In the genomic region with DNA sequence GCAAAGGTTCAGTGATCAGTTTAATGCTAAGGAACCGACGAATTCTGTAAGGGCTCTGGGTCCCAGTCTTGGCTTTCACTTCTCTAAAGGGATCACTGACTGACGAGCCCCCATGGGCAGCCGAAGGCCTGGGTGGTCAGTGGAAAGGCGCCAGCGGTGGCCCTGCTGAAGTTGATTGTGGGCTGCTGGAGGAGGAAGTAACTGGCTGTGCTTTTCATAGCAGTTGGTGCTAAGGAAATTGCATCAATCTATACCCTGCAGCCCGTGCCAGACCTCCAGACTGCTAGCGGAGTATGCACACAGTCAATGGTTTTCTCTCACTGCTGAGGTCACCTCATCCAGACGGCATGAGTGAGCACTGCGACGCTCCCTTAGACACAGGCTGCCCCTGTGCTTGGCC, we compare ENCODE assay signal across 9 mouse cellular contexts. TPM values are rescaled to one million over a fixed set of nuclear protein-coding genes. Genes with fewer than 3 reads are reported as not detected.
DNase-seq lines count a peak whose midpoint lies in the region; ATAC-seq and TF ChIP-seq lines count a peak whose summit lies in the region.
"Had no signal": no experiment of that assay in that cellular context is flagged by ENCODE, and none has a peak within 500 bp of the region (broad histone marks: within the 10 kb centered on the region; RNA-seq: fewer than 3 reads in every experiment).

No protein-coding gene starts in this region.

- peaks cover 17% of the 10 kb centered on the region for H3K4me1 ChIP-seq in kidney, embryonic 16.5 days (ENCODE audit: insufficient read depth, low read length)
- H3K4me1 ChIP-seq in embryonic facial prominence, embryonic 10.5 days, result peaks cover 43% of the 10 kb centered on the region
- peaks cover 14% of the 10 kb centered on the region for H3K4me1 ChIP-seq in liver, embryonic 15.5 days (replicated peaks)

- peak overlapping the region; percentile 70 for H3K4me3 ChIP-seq in kidney, embryonic 16.5 days (ENCODE audit: low read length)
- H3K4me3 ChIP-seq in embryonic facial prominence, embryonic 10.5 days, result peak overlapping the region; percentile 80
- peak overlapping the region; percentile 54 for H3K4me3 ChIP-seq in liver, embryonic 15.5 days (replicated peaks)
- no peak overlapping the region for H3K4me3 ChIP-seq in myocyte

- ATAC-seq in kidney, embryonic 16.5 days (ENCODE audit: low FRiP score, low TSS enrichment), result peak; percentile 24; the same call in 1 of the 2 replicates
- peak; percentile 68 for ATAC-seq in hematopoietic stem cell, adult 5-6 weeks (replicated peaks in 1 of 2; ENCODE audit: insufficient read depth in 1 of 2, low FRiP score in 2 of 2, low TSS enrichment in 1 of 2, low read depth in 1 of 2, poor library complexity in 2 of 2, severe bottlenecking in 2 of 2)
- ATAC-seq in liver, embryonic 15.5 days (ENCODE audit: insufficient read depth), result peak; percentile 50

- peak overlapping the region; percentile 91 for H3K4me2 ChIP-seq in kidney, embryonic 16.5 days (replicated peaks; ENCODE audit: low read depth, low read length)
- peak overlapping the region; percentile 58 for H3K4me2 ChIP-seq in liver, embryonic 15.5 days
- H3K4me2 ChIP-seq in myocyte (ENCODE audit: low read depth), result peak overlapping the region; percentile 51

- no peaks in the 10 kb centered on the region for H3K9me3 ChIP-seq in kidney, embryonic 16.5 days (ENCODE audit: low read length)
- no peaks in the 10 kb centered on the region for H3K9me3 ChIP-seq in embryonic facial prominence, embryonic 10.5 days
- no peaks in the 10 kb centered on the region for H3K9me3 ChIP-seq in liver, embryonic 15.5 days (replicated peaks)

- no peak overlapping the region for H3K9ac ChIP-seq in kidney, embryonic 16.5 days (replicated peaks; ENCODE audit: low read length)
- no peak overlapping the region for H3K9ac ChIP-seq in liver, embryonic 15.5 days

- no peak for TF ChIP-seq POLR2A in myocyte (IDR thresholded peaks at IDR 0.05; ENCODE audit: insufficient read length, low read depth)

- no peak overlapping the region for H3ac ChIP-seq in myocyte (ENCODE audit: control insufficient read depth, insufficient read length)

- H3K79me2 ChIP-seq in myocyte (ENCODE audit: control insufficient read depth, insufficient read depth), result no peaks in the 10 kb centered on the region

- H3K36me3 ChIP-seq in kidney, embryonic 16.5 days (ENCODE audit: insufficient read depth, low read length), result no peaks in the 10 kb centered on the region
- no peaks in the 10 kb centered on the region for H3K36me3 ChIP-seq in embryonic facial prominence, embryonic 10.5 days (replicated peaks)
- no peaks in the 10 kb centered on the region for H3K36me3 ChIP-seq in liver, embryonic 15.5 days (replicated peaks)
- no peaks in the 10 kb centered on the region for H3K36me3 ChIP-seq in myocyte (ENCODE audit: control insufficient read depth, insufficient read depth)

- peaks cover 16% of the 10 kb centered on the region; the same call in 1 of the 2 replicates for H3K27me3 ChIP-seq in kidney, embryonic 16.5 days (ENCODE audit: insufficient read depth, low read length)
- H3K27me3 ChIP-seq in embryonic facial prominence, embryonic 10.5 days (replicated peaks; ENCODE audit: low read depth, poor library complexity, severe bottlenecking), result peaks cover 70% of the 10 kb centered on the region
- H3K27me3 ChIP-seq in liver, embryonic 15.5 days, result peaks cover 92% of the 10 kb centered on the region
- H3K27me3 ChIP-seq in myocyte (ENCODE audit: control insufficient read depth, insufficient read depth, insufficient read length), result peaks cover 15% of the 10 kb centered on the region

- WGBS in kidney, embryonic 16.5 days, result 29% methylated on average over 11 of the region's 11 CpGs
- WGBS in embryonic facial prominence, embryonic 10.5 days, result 52% methylated on average over 11 of the region's 11 CpGs
- 14% methylated on average over 11 of the region's 11 CpGs for WGBS in liver, embryonic 15.5 days (ENCODE audit: insufficient replicate concordance)

- DNase-seq in kidney, adult 11 months, result no peak
- DNase-seq in embryonic facial prominence, embryonic 10.5 days (ENCODE audit: low spot score), result no peak
- no peak for DNase-seq in T-cell, adult 2 months (ENCODE audit: low spot score)
- DNase-seq in cerebellum, adult 11 months, result no peak

- H3K27ac ChIP-seq in kidney, embryonic 16.5 days (ENCODE audit: low read length), result peak overlapping the region; percentile 43
- H3K27ac ChIP-seq in embryonic facial prominence, embryonic 10.5 days (replicated peaks), result no peak overlapping the region
- H3K27ac ChIP-seq in liver, embryonic 15.5 days (replicated peaks), result peak overlapping the region; percentile 57; the same call in 1 of the 2 replicates

TF ChIP-seq in myocyte, 11 proteins besides CTCF, POLR2A, EP300 and RAD21:
- TF ChIP-seq TCF12 (IDR thresholded peaks at IDR 0.05; ENCODE audit: insufficient read depth, poor library complexity, severe bottlenecking) (no peak), SRF (IDR thresholded peaks at IDR 0.05; ENCODE audit: control insufficient read depth, insufficient read length, low read depth) (no peak), E2F4 (IDR thresholded peaks at IDR 0.05; ENCODE audit: insufficient read depth) (no peak), MAX (IDR thresholded peaks at IDR 0.05; ENCODE audit: low read depth) (no peak), REST (IDR thresholded peaks at IDR 0.05; ENCODE audit: insufficient read depth, insufficient read length) (no peak), MYOG (IDR thresholded peaks at IDR 0.05; ENCODE audit: control insufficient read depth in 1 of 3, insufficient read depth in 1 of 3, insufficient read length in 2 of 3, low read depth in 2 of 3) (no peak)

RNA-seq across cellular contexts. Expression of a gene that starts 1.3 kb away (rescaled TPM):
- polyA plus RNA-seq in kidney, embryonic 16.5 days (2015; fragmentation: Nextera tagmentation; extraction: Ambion mirVana), result 13.2 and 14.3 TPM in 2 replicates
- 10.7 and 12.2 TPM in 2 replicates for polyA plus RNA-seq in embryonic facial prominence, embryonic 10.5 days (2016; fragmentation: Nextera tagmentation; extraction: Ambion mirVana)
- 109 and 119 TPM in 2 replicates for total RNA-seq in hematopoietic stem cell, adult 5-6 weeks (2017)
- polyA plus RNA-seq in liver, embryonic 15.5 days (2015; fragmentation: Nextera tagmentation; extraction: Ambion mirVana), result 10.8 and 11.1 TPM in 2 replicates
- 11.4 TPM for polyA plus RNA-seq in myocyte (2012; fragmentation: generic; extraction: Trizol)

RNA-seq across cellular contexts. Expression of a gene that starts 4.5 kb away (rescaled TPM):
- not detected in 2 replicates for polyA plus RNA-seq in kidney, embryonic 16.5 days (2015; fragmentation: Nextera tagmentation; extraction: Ambion mirVana)
- polyA plus RNA-seq in embryonic facial prominence, embryonic 10.5 days (2016; fragmentation: Nextera tagmentation; extraction: Ambion mirVana), result not detected in 2 replicates
- total RNA-seq in hematopoietic stem cell, adult 5-6 weeks (2017), result not detected in 2 replicates
- polyA plus RNA-seq in liver, embryonic 15.5 days (2015; fragmentation: Nextera tagmentation; extraction: Ambion mirVana), result not detected in 2 replicates
- polyA plus RNA-seq in myocyte (2012; fragmentation: generic; extraction: Trizol), result not detected
- total RNA-seq: layer of hippocampus, postnatal 36 days had no signal

RNA-seq across cellular contexts. Expression of a gene that starts 30.8 kb away (rescaled TPM):
- 52.1 and 62.1 TPM in 2 replicates for polyA plus RNA-seq in kidney, embryonic 16.5 days (2015; fragmentation: Nextera tagmentation; extraction: Ambion mirVana)
- 56.2 and 58.9 TPM in 2 replicates for polyA plus RNA-seq in embryonic facial prominence, embryonic 10.5 days (2016; fragmentation: Nextera tagmentation; extraction: Ambion mirVana)
- 90.9 and 142 TPM in 2 replicates for total RNA-seq in hematopoietic stem cell, adult 5-6 weeks (2017)
- 18.1 and 18.2 TPM in 2 replicates for polyA plus RNA-seq in liver, embryonic 15.5 days (2015; fragmentation: Nextera tagmentation; extraction: Ambion mirVana)
- 66.6 TPM for polyA plus RNA-seq in myocyte (2012; fragmentation: generic; extraction: Trizol)
